Mouse (Mus musculus): ENCODE results near the gene Ndufs2.

The Ndufs2 gene

GRCm38 (mm10) chr1:171279012-171279705 is 28.0 kb upstream of the Ndufs2 start:
- in situ Hi-C loops (cut with MboI, MseI): no loop called here

GRCm38 (mm10) chr1:171278436-171278835 is 27.2 kb upstream of the Ndufs2 start:
- in situ Hi-C loops (cut with MboI, MseI): no loop called here

GRCm38 (mm10) chr1:171277736-171278135 is 26.5 kb upstream of the Ndufs2 start:
- in situ Hi-C loops (cut with MboI, MseI): no loop called here

GRCm38 (mm10) chr1:171276110-171276748 is 25.0 kb upstream of the Ndufs2 start:
- in situ Hi-C loops (cut with MboI, MseI): no loop called here

GRCm38 (mm10) chr1:171275144-171275734 is 24.1 kb upstream of the Ndufs2 start:
- in situ Hi-C loops (cut with MboI, MseI): no loop called here

- in situ Hi-C loops (cut with MboI, MseI): no loop called here
These were observed 23.0 kb upstream of the Ndufs2 start for GRCm38 (mm10) chr1:171274171-171274570.

- in situ Hi-C loops (cut with MboI, MseI): no loop called here
These were observed 20.9 kb upstream of the Ndufs2 start for GRCm38 (mm10) chr1:171272086-171272485.

GRCm38 (mm10) chr1:171271622-171272021 is 20.4 kb upstream of the Ndufs2 start:
- in situ Hi-C loops (cut with MboI, MseI): no loop called here

- in situ Hi-C loops (cut with MboI, MseI): no loop called here
These were observed 20.0 kb upstream of the Ndufs2 start for GRCm38 (mm10) chr1:171271196-171271595.

GRCm38 (mm10) chr1:171270573-171270900 is 19.3 kb upstream of the Ndufs2 start:
- in situ Hi-C loops (cut with MboI, MseI): no loop called here

GRCm38 (mm10) chr1:171269848-171270572 is 18.8 kb upstream of the Ndufs2 start, which contains the start of gene B4galt3:
TSS of gene B4galt3 (plus strand) at chr1:171270328.
- in situ Hi-C loops (cut with MboI, MseI): loop anchor here (10.0 kb wide), 1 partner anchor 155 kb away; the partner anchor contains the start of gene Cfap126

- in situ Hi-C loops (cut with MboI, MseI): loop anchor here (10.0 kb wide), 1 partner anchor 154 kb away; the partner anchor contains the start of gene Cfap126
These were observed 17.2 kb upstream of the Ndufs2 start for GRCm38 (mm10) chr1:171268341-171268740.

- in situ Hi-C loops (cut with MboI, MseI): loop anchor here (10.0 kb wide), 1 partner anchor 151 kb away; the partner anchor contains the start of gene Cfap126
These were observed 15.0 kb upstream of the Ndufs2 start for GRCm38 (mm10) chr1:171265971-171266744.

- in situ Hi-C loops (cut with MboI, MseI): loop anchor here (10.0 kb wide), 1 partner anchor 149 kb away; the partner anchor contains the start of gene Cfap126
These were observed 12.7 kb upstream of the Ndufs2 start for GRCm38 (mm10) chr1:171263666-171264461.

- in situ Hi-C loops (cut with MboI, MseI): loop anchor here (10.0 kb wide), 1 partner anchor 148 kb away; the partner anchor contains the start of gene Cfap126
These were observed 12.0 kb upstream of the Ndufs2 start for GRCm38 (mm10) chr1:171263185-171263611.

- in situ Hi-C loops (cut with MboI, MseI): loop anchor here (10.0 kb wide), 1 partner anchor 148 kb away; the partner anchor contains the start of gene Cfap126
These were observed 11.5 kb upstream of the Ndufs2 start for GRCm38 (mm10) chr1:171262594-171263130.

- in situ Hi-C loops (cut with MboI, MseI): loop anchor here (10.0 kb wide), 1 partner anchor 146 kb away; the partner anchor contains the start of gene Cfap126
These were observed 9.1 kb upstream of the Ndufs2 start for GRCm38 (mm10) chr1:171260316-171260715.

GRCm38 (mm10) chr1:171258921-171259320 is 7.7 kb upstream of the Ndufs2 start:
- in situ Hi-C loops (cut with MboI, MseI): no loop called here

- in situ Hi-C loops (cut with MboI, MseI): no loop called here
These were observed 6.6 kb upstream of the Ndufs2 start for GRCm38 (mm10) chr1:171257781-171258180.

Measured in regulatory T cell (primary cell).